Mouse (Mus musculus): Measurements from ENCODE around the gene Slc17a3. TPM values are rescaled to one million over a fixed set of nuclear protein-coding genes. Genes with fewer than 3 reads are reported as not detected.

The Slc17a3 gene
- polyA plus RNA-seq, 1 experiment: not detected

DNA sequence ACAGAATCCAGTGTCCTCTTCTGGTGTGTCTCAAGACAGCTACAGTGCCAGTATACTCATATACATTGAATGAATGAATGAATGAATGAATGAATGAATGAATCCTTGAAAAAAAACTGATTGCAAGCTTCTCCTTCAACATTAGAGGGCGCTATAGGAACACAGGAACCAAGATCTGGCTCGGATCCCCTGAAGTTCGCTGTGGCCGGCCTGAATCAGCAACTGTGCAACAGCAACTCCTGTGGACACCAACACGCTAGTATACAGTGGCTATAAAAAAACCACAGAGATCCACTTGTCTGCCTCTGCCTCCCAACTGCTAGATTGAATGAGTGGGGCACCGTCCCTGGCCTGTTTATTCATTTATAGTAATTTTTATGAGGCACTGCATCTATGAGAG lies 6.2 kb upstream of the Slc17a3 start:
- H3K4me3 ChIP-seq (ENCODE audit: insufficient read depth, low read depth, low read length): no peak overlapping the region
- TF ChIP-seq POLR2A (IDR thresholded peaks at IDR 0.05; ENCODE audit: insufficient read depth, low read depth, low read length) (no peak), CTCF (IDR thresholded peaks at IDR 0.05; ENCODE audit: insufficient read depth, low read depth, low read length) (peak; percentile 36; the same call in 1 of the 2 replicates)
- no peak overlapping the region for H3K27ac ChIP-seq (ENCODE audit: insufficient read depth, low read depth, low read length)
- no peaks in the 10 kb centered on the region for H3K4me1 ChIP-seq (ENCODE audit: control insufficient read depth, insufficient read depth, low read length)
- WGBS: 7% methylated on average over 6 of the region's 6 CpGs

- H3K27ac ChIP-seq (ENCODE audit: insufficient read depth, low read depth, low read length): no peak overlapping the region
- TF ChIP-seq CTCF (IDR thresholded peaks at IDR 0.05; ENCODE audit: insufficient read depth, low read depth, low read length) (no peak), POLR2A (IDR thresholded peaks at IDR 0.05; ENCODE audit: insufficient read depth, low read depth, low read length) (no peak)
- no peak overlapping the region for H3K4me3 ChIP-seq (ENCODE audit: insufficient read depth, low read depth, low read length)
- no peaks in the 10 kb centered on the region for H3K4me1 ChIP-seq (ENCODE audit: control insufficient read depth, insufficient read depth, low read length)
- WGBS: 93% methylated on average over 5 of the region's 5 CpGs
Measured at GRCm38 (mm10) chr13:23834836-23835235, 4.4 kb upstream of the Slc17a3 start.

DNA sequence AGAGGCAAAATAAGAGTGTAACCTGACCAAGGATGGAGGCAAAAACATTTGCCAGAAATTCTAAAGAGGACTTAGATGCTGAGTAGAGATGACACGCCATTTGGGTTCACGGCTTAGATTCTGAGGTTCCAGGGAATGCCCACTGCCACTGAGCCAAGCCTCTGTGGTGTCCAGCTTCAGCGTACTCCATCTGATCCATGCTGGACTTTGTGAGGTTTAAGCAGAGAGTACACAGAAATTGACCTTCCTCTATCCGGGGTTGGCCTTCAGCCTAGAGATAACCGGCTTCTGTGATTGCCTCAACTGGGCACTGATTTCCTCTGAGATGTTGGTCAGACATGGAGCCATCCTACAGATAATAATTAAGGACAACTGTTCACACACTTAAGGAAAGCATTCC lies 2.6 kb upstream of the Slc17a3 start:
- no peak for TF ChIP-seq CTCF (IDR thresholded peaks at IDR 0.05; ENCODE audit: insufficient read depth, low read depth, low read length)
- no peak for TF ChIP-seq POLR2A (IDR thresholded peaks at IDR 0.05; ENCODE audit: insufficient read depth, low read depth, low read length)
- 96% methylated on average over 5 of the region's 5 CpGs for WGBS
- Histone ChIP-seq H3K4me3 (ENCODE audit: insufficient read depth, low read depth, low read length) (no peak overlapping the region), H3K4me1 (ENCODE audit: control insufficient read depth, insufficient read depth, low read length) (no peaks in the 10 kb centered on the region), H3K27ac (ENCODE audit: insufficient read depth, low read depth, low read length) (no peak overlapping the region)

- Histone ChIP-seq H3K4me3 (ENCODE audit: insufficient read depth, low read depth, low read length) (no peak overlapping the region), H3K4me1 (ENCODE audit: control insufficient read depth, insufficient read depth, low read length) (0 out of 2 replicates have a peak, but pooled peaks cover 2% of the 10 kb centered on the region), H3K27ac (ENCODE audit: insufficient read depth, low read depth, low read length) (no peak overlapping the region)
- WGBS: 71% methylated on average over 4 of the region's 4 CpGs
- no peak for TF ChIP-seq CTCF (IDR thresholded peaks at IDR 0.05; ENCODE audit: insufficient read depth, low read depth, low read length)
- no peak for TF ChIP-seq POLR2A (IDR thresholded peaks at IDR 0.05; ENCODE audit: insufficient read depth, low read depth, low read length)
Measured at GRCm38 (mm10) chr13:23845851-23846250, 6.6 kb downstream of the Slc17a3 start.

- no peak overlapping the region for H3K27ac ChIP-seq (ENCODE audit: insufficient read depth, low read depth, low read length)
- TF ChIP-seq POLR2A (IDR thresholded peaks at IDR 0.05; ENCODE audit: insufficient read depth, low read depth, low read length): no peak
- TF ChIP-seq CTCF (IDR thresholded peaks at IDR 0.05; ENCODE audit: insufficient read depth, low read depth, low read length): no peak
- 0 out of 2 replicates have a peak, but pooled peaks cover under 1% of the 10 kb centered on the region for H3K4me1 ChIP-seq (ENCODE audit: control insufficient read depth, insufficient read depth, low read length)
- H3K4me3 ChIP-seq (ENCODE audit: insufficient read depth, low read depth, low read length): no peak overlapping the region
- WGBS: 84% methylated on average over 2 of the region's 2 CpGs
Measured at GRCm38 (mm10) chr13:23849299-23849698, 10.1 kb downstream of the Slc17a3 start.

DNA sequence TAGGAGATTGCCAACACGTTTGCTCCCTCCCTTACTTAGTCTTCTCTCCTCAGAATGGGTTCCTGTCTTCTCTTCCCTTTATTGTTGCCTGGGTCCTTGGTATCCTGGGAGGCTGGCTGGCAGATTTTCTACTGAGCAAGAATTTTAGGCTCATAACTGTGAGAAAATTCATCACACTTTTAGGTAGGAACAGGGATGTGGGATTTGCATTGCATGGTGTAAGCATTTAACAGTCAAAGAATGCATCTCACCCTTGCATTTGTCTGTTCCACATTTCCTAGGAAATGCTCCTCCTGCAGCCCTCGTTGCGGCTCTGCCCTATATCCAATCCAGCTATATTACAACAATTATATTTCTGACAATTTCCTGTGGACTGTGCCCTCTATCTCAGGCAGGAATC lies 17.2 kb downstream of the Slc17a3 start:
- H3K27ac ChIP-seq (ENCODE audit: insufficient read depth, low read depth, low read length): no peak overlapping the region
- TF ChIP-seq POLR2A (IDR thresholded peaks at IDR 0.05; ENCODE audit: insufficient read depth, low read depth, low read length) (no peak), CTCF (IDR thresholded peaks at IDR 0.05; ENCODE audit: insufficient read depth, low read depth, low read length) (no peak)
- H3K4me3 ChIP-seq (ENCODE audit: insufficient read depth, low read depth, low read length): no peak overlapping the region
- H3K4me1 ChIP-seq (ENCODE audit: control insufficient read depth, insufficient read depth, low read length): no peaks in the 10 kb centered on the region
- WGBS: 75% methylated on average over 3 of the region's 3 CpGs

- Histone ChIP-seq H3K4me1 (ENCODE audit: control insufficient read depth, insufficient read depth, low read length) (no peaks in the 10 kb centered on the region), H3K27ac (ENCODE audit: insufficient read depth, low read depth, low read length) (no peak overlapping the region), H3K4me3 (ENCODE audit: insufficient read depth, low read depth, low read length) (no peak overlapping the region)
- no peak for TF ChIP-seq POLR2A (IDR thresholded peaks at IDR 0.05; ENCODE audit: insufficient read depth, low read depth, low read length)
- TF ChIP-seq CTCF (IDR thresholded peaks at IDR 0.05; ENCODE audit: insufficient read depth, low read depth, low read length): no peak
Measured at GRCm38 (mm10) chr13:23861815-23862214, 22.6 kb downstream of the Slc17a3 start.

DNA sequence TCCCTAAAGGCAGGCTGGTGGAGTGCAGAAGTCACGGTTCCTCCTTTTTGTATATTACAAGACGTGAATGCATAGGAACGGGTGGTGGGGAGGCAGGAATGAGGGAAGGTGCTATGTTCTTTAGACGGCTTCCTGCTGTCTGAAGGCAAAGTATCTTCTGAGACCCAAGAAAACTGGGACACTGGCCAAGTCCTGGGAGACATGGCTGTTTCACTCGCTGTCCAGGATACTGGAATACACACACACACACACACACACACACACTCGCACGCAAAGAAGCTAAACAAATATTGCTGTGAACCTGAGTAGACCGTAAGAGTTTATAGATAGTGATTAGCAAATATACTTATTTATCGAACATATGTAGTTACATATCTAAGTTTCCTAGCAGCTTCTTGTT lies 25.5 kb downstream of the Slc17a3 start:
- TF ChIP-seq CTCF (IDR thresholded peaks at IDR 0.05; ENCODE audit: insufficient read depth, low read depth, low read length) (no peak), POLR2A (IDR thresholded peaks at IDR 0.05; ENCODE audit: insufficient read depth, low read depth, low read length) (no peak)
- no peak overlapping the region for H3K4me3 ChIP-seq (ENCODE audit: insufficient read depth, low read depth, low read length)
- 88% methylated on average over 9 of the region's 9 CpGs for WGBS
- H3K27ac ChIP-seq (ENCODE audit: insufficient read depth, low read depth, low read length): no peak overlapping the region
- no peaks in the 10 kb centered on the region for H3K4me1 ChIP-seq (ENCODE audit: control insufficient read depth, insufficient read depth, low read length)

DNA sequence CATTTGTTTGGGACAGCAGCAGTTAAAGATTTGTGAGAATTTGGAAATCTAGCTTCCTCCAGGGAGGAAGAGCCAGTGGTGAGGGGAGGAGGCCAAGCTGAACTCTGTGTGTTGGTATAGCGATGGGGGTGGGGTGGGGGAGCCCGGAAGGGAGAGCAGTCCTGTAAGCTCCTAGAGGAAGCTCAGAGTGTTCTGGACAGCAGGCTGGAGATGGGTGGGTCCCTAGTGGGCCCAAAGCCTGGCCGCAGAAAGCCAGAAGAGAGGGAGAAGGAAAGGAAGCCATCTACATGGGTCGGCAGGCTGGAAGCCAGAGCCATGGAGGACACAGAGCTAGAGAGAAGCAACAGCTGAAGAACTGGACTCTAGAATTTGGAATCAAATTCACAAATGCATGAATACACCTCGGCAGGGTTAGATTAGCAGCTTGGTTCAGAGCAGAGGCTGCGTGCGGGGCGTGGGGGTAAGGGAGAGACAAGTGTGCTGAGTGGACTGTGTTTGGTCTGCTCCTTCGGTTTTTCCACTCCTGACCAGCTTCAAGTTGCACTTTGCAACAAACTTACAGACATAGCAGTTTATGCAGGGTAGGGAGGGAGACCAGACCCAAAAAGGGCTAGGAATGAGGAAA lies 27.0 kb downstream of the Slc17a3 start:
- Histone ChIP-seq H3K4me1 (ENCODE audit: control insufficient read depth, insufficient read depth, low read length) (no peaks in the 10 kb centered on the region), H3K4me3 (ENCODE audit: insufficient read depth, low read depth, low read length) (no peak overlapping the region), H3K27ac (ENCODE audit: insufficient read depth, low read depth, low read length) (no peak overlapping the region)
- 82% methylated on average over 9 of the region's 9 CpGs for WGBS
- no peak for TF ChIP-seq CTCF (IDR thresholded peaks at IDR 0.05; ENCODE audit: insufficient read depth, low read depth, low read length)
- TF ChIP-seq POLR2A (IDR thresholded peaks at IDR 0.05; ENCODE audit: insufficient read depth, low read depth, low read length): no peak

All from olfactory bulb, adult 2 months (tissue).